Mouse (Mus musculus): Measurements from ENCODE around the gene Nostrin. TPM values are rescaled to one million over a fixed set of nuclear protein-coding genes. Genes with fewer than 3 reads are reported as not detected.

The Nostrin gene
- polyA plus RNA-seq, 1 experiment from 2014 or later, result 18.7 TPM

DNA sequence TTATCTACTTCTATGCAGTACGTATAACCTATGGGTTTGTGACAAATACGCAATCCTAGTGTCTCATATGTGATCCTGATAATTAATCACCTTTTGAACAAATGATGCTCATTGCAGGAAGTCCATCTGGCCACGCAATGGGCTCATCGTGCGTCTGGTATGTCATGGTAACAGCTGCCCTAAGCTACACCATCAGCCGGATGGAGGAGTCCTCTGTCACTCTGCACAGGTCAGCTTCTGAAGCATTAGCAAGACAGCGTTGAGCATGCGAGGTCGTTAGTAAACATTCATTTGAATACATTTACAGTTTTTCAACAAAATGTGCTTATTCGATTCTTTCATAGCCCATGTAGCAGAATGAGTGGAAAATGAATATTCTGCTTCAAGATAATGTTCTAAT, 87.2 kb downstream of the Nostrin start:
- TF ChIP-seq EP300 (optimal IDR thresholded peaks at IDR 0.05) (no peak), CTCF (IDR thresholded peaks at IDR 0.05; ENCODE audit: low read depth) (no peak)
- no peak overlapping the region for H3K4me3 ChIP-seq (ENCODE audit: low read depth, low read length)
- no peaks in the 10 kb centered on the region for H3K27me3 ChIP-seq (ENCODE audit: control insufficient read depth, insufficient read depth, low read length)
- WGBS, result 79% methylated on average over 10 of the region's 10 CpGs
- H3K9ac ChIP-seq (ENCODE audit: low read length), result no peak overlapping the region
- ATAC-seq (ENCODE audit: low FRiP score, low TSS enrichment) (no peak), DNase-seq (ENCODE audit: low spot score) (no peak)
- H3K9me3 ChIP-seq (ENCODE audit: control insufficient read depth, low read length), result no peaks in the 10 kb centered on the region
- no peaks in the 10 kb centered on the region for H3K4me1 ChIP-seq (replicated peaks; ENCODE audit: control insufficient read depth, insufficient read depth)
- no peak overlapping the region for H3K4me2 ChIP-seq (replicated peaks; ENCODE audit: low read depth)
- no peaks in the 10 kb centered on the region for H3K36me3 ChIP-seq (ENCODE audit: control insufficient read depth, insufficient read depth, low read length)
- no peak overlapping the region for H3K27ac ChIP-seq (replicated peaks)

DNA sequence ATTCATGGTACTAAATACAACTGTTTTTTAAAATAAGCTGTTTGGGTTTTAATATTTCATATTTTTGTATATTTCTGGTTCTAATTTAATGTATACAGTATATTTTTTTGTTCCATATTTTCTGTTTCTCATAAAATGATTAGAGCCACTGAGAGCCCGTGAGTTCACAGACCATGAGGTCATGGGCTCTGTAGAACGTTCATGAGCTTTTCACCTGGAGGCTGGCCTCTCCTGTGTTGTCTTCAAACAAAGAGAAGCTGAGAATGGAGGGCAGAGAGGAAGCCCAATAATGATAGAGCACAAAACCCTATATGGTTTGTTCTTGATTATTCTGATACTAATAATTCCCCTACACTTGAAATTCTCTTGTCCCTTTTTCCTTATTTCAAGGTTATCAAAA, 89.1 kb downstream of the Nostrin start:
- TF ChIP-seq CTCF (IDR thresholded peaks at IDR 0.05; ENCODE audit: low read depth), result no peak
- TF ChIP-seq EP300 (optimal IDR thresholded peaks at IDR 0.05), result no peak
- no peaks in the 10 kb centered on the region for H3K27me3 ChIP-seq (ENCODE audit: control insufficient read depth, insufficient read depth, low read length)
- no peak overlapping the region for H3K9ac ChIP-seq (ENCODE audit: low read length)
- H3K27ac ChIP-seq (replicated peaks), result no peak overlapping the region
- ATAC-seq (ENCODE audit: low FRiP score, low TSS enrichment) (no peak), DNase-seq (ENCODE audit: low spot score) (no peak)
- H3K4me2 ChIP-seq (replicated peaks; ENCODE audit: low read depth), result no peak overlapping the region
- no peaks in the 10 kb centered on the region for H3K36me3 ChIP-seq (ENCODE audit: control insufficient read depth, insufficient read depth, low read length)
- H3K9me3 ChIP-seq (ENCODE audit: control insufficient read depth, low read length), result no peaks in the 10 kb centered on the region
- H3K4me1 ChIP-seq (replicated peaks; ENCODE audit: control insufficient read depth, insufficient read depth), result no peaks in the 10 kb centered on the region
- H3K4me3 ChIP-seq (ENCODE audit: low read depth, low read length), result no peak overlapping the region
- WGBS, result 35% methylated on average over 2 of the region's 2 CpGs

DNA sequence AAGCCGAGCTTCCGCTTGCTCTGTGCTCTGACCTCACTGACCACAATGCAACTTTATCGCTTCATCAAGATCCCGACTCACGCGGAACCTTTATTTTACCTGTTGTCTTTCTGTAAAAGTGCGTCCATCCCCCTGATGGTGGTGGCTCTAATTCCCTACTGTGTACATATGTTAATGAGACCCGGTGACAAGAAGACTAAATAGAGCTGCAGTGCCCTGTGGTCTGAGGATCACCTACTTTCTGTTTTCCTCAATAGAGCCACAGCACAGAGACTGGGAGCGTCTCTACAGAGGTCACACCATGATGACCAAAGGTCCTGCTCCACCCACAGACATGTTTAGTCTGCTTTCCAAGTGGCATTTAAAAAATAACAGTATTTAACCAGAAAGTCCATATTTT, 91.3 kb downstream of the Nostrin start:
- no peak overlapping the region for H3K4me3 ChIP-seq (ENCODE audit: low read depth, low read length)
- no peak overlapping the region for H3K9ac ChIP-seq (ENCODE audit: low read length)
- TF ChIP-seq CTCF (IDR thresholded peaks at IDR 0.05; ENCODE audit: low read depth), result no peak
- no peak for TF ChIP-seq EP300 (optimal IDR thresholded peaks at IDR 0.05)
- DNase-seq (ENCODE audit: low spot score) (no peak), ATAC-seq (ENCODE audit: low FRiP score, low TSS enrichment) (no peak)
- H3K9me3 ChIP-seq (ENCODE audit: control insufficient read depth, low read length), result no peaks in the 10 kb centered on the region
- H3K27ac ChIP-seq (replicated peaks), result no peak overlapping the region
- H3K4me2 ChIP-seq (replicated peaks; ENCODE audit: low read depth), result no peak overlapping the region
- H3K27me3 ChIP-seq (ENCODE audit: control insufficient read depth, insufficient read depth, low read length), result no peaks in the 10 kb centered on the region
- WGBS, result 87% methylated on average over 9 of the region's 9 CpGs
- H3K36me3 ChIP-seq (ENCODE audit: control insufficient read depth, insufficient read depth, low read length), result no peaks in the 10 kb centered on the region
- H3K4me1 ChIP-seq (replicated peaks; ENCODE audit: control insufficient read depth, insufficient read depth), result no peaks in the 10 kb centered on the region

DNA sequence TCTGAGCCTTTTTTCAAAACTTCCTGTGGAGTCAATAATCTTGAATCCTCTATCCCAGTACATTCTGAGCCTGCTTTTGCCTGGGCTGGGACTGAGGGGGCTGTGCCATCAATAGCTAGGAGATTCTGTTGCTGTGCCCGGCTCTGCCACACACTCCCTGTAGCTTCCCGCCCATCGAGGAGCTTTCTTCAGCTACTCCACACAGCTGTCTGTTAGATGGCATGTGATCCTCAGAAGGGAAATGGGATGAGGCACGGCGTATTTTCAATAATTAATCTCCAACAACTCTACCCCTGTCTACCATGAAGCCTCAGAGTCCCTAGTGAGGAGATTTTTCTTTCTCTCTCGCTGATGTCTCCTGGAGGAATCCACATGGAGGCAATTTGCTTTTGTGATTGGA, 93.0 kb downstream of the Nostrin start:
- H3K9me3 ChIP-seq (ENCODE audit: control insufficient read depth, low read length), result no peaks in the 10 kb centered on the region
- no peak overlapping the region for H3K9ac ChIP-seq (ENCODE audit: low read length)
- 81% methylated on average over 6 of the region's 6 CpGs for WGBS
- no peak for ATAC-seq (ENCODE audit: low FRiP score, low TSS enrichment)
- TF ChIP-seq EP300 (optimal IDR thresholded peaks at IDR 0.05), result no peak
- no peak for TF ChIP-seq CTCF (IDR thresholded peaks at IDR 0.05; ENCODE audit: low read depth)
- H3K4me1 ChIP-seq (replicated peaks; ENCODE audit: control insufficient read depth, insufficient read depth), result no peaks in the 10 kb centered on the region
- H3K27ac ChIP-seq (replicated peaks), result no peak overlapping the region
- no peaks in the 10 kb centered on the region for H3K36me3 ChIP-seq (ENCODE audit: control insufficient read depth, insufficient read depth, low read length)
- DNase-seq (ENCODE audit: low spot score), result no peak
- no peaks in the 10 kb centered on the region for H3K27me3 ChIP-seq (ENCODE audit: control insufficient read depth, insufficient read depth, low read length)
- H3K4me2 ChIP-seq (replicated peaks; ENCODE audit: low read depth), result no peak overlapping the region
- no peak overlapping the region for H3K4me3 ChIP-seq (ENCODE audit: low read depth, low read length)

GRCm38 (mm10) chr2:69230137-69230536, 94.5 kb downstream of the Nostrin start:
- Histone ChIP-seq H3K36me3 (ENCODE audit: control insufficient read depth, insufficient read depth, low read length) (no peaks in the 10 kb centered on the region), H3K27ac (replicated peaks) (no peak overlapping the region), H3K4me3 (ENCODE audit: low read depth, low read length) (no peak overlapping the region), H3K4me2 (replicated peaks; ENCODE audit: low read depth) (no peak overlapping the region), H3K9me3 (ENCODE audit: control insufficient read depth, low read length) (no peaks in the 10 kb centered on the region), H3K4me1 (replicated peaks; ENCODE audit: control insufficient read depth, insufficient read depth) (no peaks in the 10 kb centered on the region), H3K9ac (ENCODE audit: low read length) (no peak overlapping the region), H3K27me3 (ENCODE audit: control insufficient read depth, insufficient read depth, low read length) (no peaks in the 10 kb centered on the region)
- WGBS, result 76% methylated on average over 2 of the region's 2 CpGs
- DNase-seq (ENCODE audit: low spot score) (no peak), ATAC-seq (ENCODE audit: low FRiP score, low TSS enrichment) (no peak)
- no peak for TF ChIP-seq CTCF (IDR thresholded peaks at IDR 0.05; ENCODE audit: low read depth)

- ATAC-seq (ENCODE audit: low FRiP score, low TSS enrichment), result no peak
- TF ChIP-seq EP300 (optimal IDR thresholded peaks at IDR 0.05), result no peak
- TF ChIP-seq CTCF (IDR thresholded peaks at IDR 0.05; ENCODE audit: low read depth), result no peak
- Histone ChIP-seq H3K9me3 (ENCODE audit: control insufficient read depth, low read length) (no peaks in the 10 kb centered on the region), H3K4me2 (replicated peaks; ENCODE audit: low read depth) (no peak overlapping the region), H3K4me3 (ENCODE audit: low read depth, low read length) (no peak overlapping the region), H3K4me1 (replicated peaks; ENCODE audit: control insufficient read depth, insufficient read depth) (no peaks in the 10 kb centered on the region), H3K36me3 (ENCODE audit: control insufficient read depth, insufficient read depth, low read length) (no peaks in the 10 kb centered on the region), H3K27ac (replicated peaks) (no peak overlapping the region), H3K9ac (ENCODE audit: low read length) (no peak overlapping the region), H3K27me3 (ENCODE audit: control insufficient read depth, insufficient read depth, low read length) (no peaks in the 10 kb centered on the region)
- DNase-seq (ENCODE audit: low spot score), result no peak
Observed at GRCm38 (mm10) chr2:69232101-69232500, 96.5 kb downstream of the Nostrin start.
